Mouse (Mus musculus): Measurements from ENCODE around the gene Plpp1. TPM values are rescaled to one million over a fixed set of nuclear protein-coding genes. Genes with fewer than 3 reads are reported as not detected.

Plpp1 gene
- polyA plus RNA-seq, 1 experiment from 2014 or later: 29.6 TPM

DNA sequence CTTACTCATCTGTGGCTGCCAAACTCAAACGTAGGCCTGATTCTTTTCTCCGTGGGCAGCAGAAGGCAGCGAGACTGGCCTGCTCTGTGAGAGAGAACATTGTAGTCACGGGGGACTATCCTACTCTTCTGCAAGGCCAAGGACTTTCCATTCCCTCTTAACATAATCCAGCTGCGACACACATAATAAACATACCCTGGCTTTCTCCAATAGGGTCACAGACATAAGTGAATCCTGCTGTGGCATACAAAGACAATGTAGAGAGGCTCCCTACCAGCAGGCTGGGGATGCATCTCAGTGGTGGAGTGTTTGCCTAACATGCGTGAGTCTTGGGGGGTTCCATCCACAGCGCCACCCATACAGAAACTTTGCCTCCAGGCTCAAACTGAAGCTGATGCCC, 15.3 kb upstream of the Plpp1 start:
- Histone ChIP-seq H3K4me1 (no peaks in the 10 kb centered on the region), H3K36me3 (no peaks in the 10 kb centered on the region), H3K4me2 (replicated peaks) (no peak overlapping the region), H3K27me3 (replicated peaks) (no peaks in the 10 kb centered on the region), H3K4me3 (no peak overlapping the region), H3K27ac (no peak overlapping the region), H3K9ac (no peak overlapping the region), H3K9me3 (no peaks in the 10 kb centered on the region)
- WGBS: 72% methylated on average over 7 of the region's 7 CpGs
- no peak for ATAC-seq (ENCODE audit: low FRiP score, low read depth)

DNA sequence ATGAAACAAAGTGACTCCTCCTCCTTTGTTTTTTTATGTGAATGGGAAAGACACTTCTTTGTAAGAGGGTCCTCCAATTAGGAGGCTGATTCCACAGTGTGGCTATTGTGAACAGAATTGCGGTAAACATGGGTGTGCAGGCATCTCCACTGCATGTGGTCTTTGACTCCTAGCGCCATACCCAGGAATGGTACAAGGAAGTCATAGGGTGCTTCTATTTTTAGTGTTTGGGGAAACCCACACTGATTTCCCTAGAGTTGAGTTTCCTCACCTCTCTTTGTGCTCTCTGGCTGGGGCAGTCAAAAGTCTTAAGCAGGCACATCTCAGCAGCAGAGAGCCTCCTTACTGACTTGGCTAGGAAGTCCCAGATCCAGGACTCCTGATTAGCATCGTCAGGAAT, 14.4 kb upstream of the Plpp1 start:
- H3K9ac ChIP-seq: no peak overlapping the region
- 36% methylated on average over 3 of the region's 3 CpGs for WGBS
- no peaks in the 10 kb centered on the region for H3K4me1 ChIP-seq
- no peaks in the 10 kb centered on the region for H3K9me3 ChIP-seq
- no peaks in the 10 kb centered on the region for H3K27me3 ChIP-seq (replicated peaks)
- ATAC-seq (ENCODE audit: low FRiP score, low read depth): no peak
- H3K4me3 ChIP-seq: no peak overlapping the region
- no peak overlapping the region for H3K27ac ChIP-seq
- no peaks in the 10 kb centered on the region for H3K36me3 ChIP-seq
- H3K4me2 ChIP-seq (replicated peaks): no peak overlapping the region

DNA sequence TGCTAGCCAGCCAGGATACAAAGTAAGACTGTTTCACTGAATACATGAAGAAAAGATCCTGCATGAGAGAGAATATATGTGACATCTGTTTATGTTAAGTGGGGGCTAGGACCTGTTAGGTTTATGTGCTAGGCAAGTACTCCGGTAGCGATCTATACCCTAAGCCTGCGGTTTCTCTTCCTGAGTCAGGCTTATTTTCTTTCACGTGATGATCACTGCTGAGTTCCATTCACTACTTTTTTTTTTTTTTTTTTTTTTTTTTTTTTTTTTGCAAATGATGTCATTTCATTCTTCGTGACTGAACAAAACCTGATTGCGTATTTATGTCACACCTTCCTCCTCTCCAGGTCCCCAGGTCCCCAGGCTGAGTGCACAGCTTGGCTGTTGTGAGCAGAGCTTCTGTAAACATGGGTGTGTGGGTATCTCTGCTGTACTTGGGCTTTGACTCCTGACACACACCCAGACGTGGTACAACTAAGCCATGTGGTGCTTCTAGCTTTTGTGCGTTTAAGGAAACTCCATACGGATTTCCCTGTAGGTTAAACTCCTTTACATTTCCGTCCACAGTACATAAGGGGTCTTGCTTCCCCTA, 13.6 kb upstream of the Plpp1 start:
- 82% methylated on average over 10 of the region's 10 CpGs for WGBS

DNA sequence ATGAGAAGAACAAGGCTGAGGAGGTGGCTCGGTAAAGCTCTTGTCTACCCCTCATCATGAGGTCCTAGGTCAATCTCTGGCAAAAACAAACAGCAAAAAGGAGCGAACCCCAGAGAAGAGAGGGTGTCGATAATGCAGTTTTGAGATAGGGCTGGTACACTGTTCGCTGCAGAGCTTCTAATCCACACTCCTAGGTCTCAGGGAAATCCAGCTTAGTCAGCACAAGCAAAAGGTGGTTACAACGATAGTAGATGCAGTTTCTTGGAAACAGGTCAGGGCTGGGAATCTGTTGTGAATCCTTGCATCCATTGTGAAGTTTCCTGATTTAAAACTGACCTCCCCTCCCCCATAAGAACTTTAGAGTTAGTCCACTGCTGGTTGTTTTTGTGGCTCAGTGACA, 9.8 kb upstream of the Plpp1 start:
- Histone ChIP-seq H3K9ac (no peak overlapping the region), H3K27ac (no peak overlapping the region), H3K9me3 (no peaks in the 10 kb centered on the region), H3K4me2 (replicated peaks) (no peak overlapping the region), H3K36me3 (no peaks in the 10 kb centered on the region), H3K4me3 (no peak overlapping the region), H3K27me3 (replicated peaks) (no peaks in the 10 kb centered on the region), H3K4me1 (no peaks in the 10 kb centered on the region)
- WGBS: 86% methylated on average over 5 of the region's 5 CpGs
- ATAC-seq (ENCODE audit: low FRiP score, low read depth): no peak

More for the DNA sequence above, 13.6 kb upstream of the Plpp1 start:
- Histone ChIP-seq H3K36me3 (no peaks in the 10 kb centered on the region), H3K9ac (no peak overlapping the region), H3K9me3 (no peaks in the 10 kb centered on the region), H3K4me3 (no peak overlapping the region), H3K27me3 (replicated peaks) (no peaks in the 10 kb centered on the region), H3K4me2 (replicated peaks) (no peak overlapping the region), H3K27ac (no peak overlapping the region), H3K4me1 (no peaks in the 10 kb centered on the region)
- no peak for ATAC-seq (ENCODE audit: low FRiP score, low read depth)

DNA sequence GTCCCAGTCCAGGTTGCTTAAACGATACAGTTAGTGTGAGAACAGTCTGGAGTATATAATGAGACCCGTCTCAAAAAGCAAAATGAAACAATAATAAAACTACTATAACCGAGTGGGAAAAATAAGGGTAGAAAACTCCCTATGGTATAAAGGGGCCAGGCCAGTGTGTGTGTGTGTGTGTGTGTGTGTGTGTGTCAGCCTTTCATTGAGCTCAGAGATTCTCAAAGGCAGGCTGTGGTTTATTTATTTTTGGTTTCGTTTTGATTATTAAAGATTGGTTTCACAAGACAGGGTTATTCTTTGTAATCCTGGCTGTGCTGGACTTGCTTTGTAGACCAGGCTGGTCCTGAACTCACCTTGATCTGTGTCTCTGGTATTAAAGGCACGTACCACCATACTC, 8.7 kb upstream of the Plpp1 start:
- no peak overlapping the region for H3K9ac ChIP-seq
- 91% methylated on average over 5 of the region's 5 CpGs for WGBS
- H3K36me3 ChIP-seq: no peaks in the 10 kb centered on the region
- no peaks in the 10 kb centered on the region for H3K27me3 ChIP-seq (replicated peaks)
- H3K4me2 ChIP-seq (replicated peaks): no peak overlapping the region
- H3K9me3 ChIP-seq: no peaks in the 10 kb centered on the region
- ATAC-seq (ENCODE audit: low FRiP score, low read depth): no peak
- no peaks in the 10 kb centered on the region for H3K4me1 ChIP-seq
- H3K27ac ChIP-seq: no peak overlapping the region
- H3K4me3 ChIP-seq: no peak overlapping the region

DNA sequence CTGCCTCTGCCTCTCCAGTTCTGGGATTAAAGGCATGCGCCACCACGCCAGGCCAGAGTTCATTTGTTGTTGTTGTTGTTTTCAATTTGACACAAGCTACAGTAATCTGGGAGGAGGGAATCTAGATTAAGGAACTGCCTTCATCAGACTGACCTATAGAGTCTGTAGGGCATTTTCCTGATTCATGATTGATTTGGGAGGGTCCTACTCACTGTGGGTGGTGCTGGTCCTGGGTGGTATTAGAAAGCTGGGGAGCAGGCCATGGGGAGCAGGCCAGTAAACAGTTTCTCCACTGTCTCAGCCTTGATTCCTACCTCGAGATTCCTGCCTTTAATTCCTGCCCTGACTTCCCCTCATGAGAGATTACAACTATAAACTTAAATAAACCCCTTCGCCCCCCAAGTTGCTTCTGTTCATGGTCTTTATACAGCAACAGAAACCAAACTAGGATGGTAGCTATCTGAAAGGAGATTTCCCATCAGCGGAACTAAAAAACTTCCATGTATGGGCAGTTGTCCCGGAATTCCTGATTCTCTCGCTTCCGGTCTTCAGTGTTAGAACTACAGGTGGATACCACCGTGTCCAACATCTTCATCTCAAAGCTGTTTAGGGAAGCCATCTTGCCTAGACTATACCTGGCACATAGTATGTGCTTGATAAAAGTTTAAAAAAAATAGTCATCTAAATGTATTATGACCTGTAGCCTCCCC, 2.2 kb upstream of the Plpp1 start:
- Histone ChIP-seq H3K9ac (no peak overlapping the region), H3K4me1 (peaks cover 6% of the 10 kb centered on the region; the same call in 1 of the 2 replicates), H3K27ac (no peak overlapping the region), H3K4me2 (replicated peaks) (no peak overlapping the region), H3K4me3 (no peak overlapping the region), H3K9me3 (no peaks in the 10 kb centered on the region), H3K27me3 (replicated peaks) (no peaks in the 10 kb centered on the region), H3K36me3 (no peaks in the 10 kb centered on the region)
- no peak for ATAC-seq (ENCODE audit: low FRiP score, low read depth)
- WGBS: 93% methylated on average over 9 of the region's 9 CpGs

DNA sequence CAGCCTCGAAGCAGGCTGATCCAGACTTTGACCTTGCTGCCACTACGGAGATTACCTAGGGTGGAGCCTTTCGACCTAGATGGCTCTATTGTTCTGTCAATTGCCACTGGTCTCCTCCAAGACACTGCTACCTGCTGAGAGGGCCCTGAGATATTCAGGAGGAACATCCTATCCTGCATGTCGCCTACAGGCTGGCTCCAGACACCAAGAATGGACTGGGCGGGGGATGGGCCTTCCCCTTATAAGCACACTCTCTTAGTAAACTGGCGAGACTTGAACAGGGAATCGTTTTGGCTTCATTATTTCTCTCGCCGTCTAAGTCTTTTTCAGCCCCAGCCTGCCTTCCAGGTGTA, 1.7 kb upstream of the Plpp1 start:
- Histone ChIP-seq H3K9ac (no peak overlapping the region), H3K36me3 (no peaks in the 10 kb centered on the region), H3K9me3 (no peaks in the 10 kb centered on the region), H3K4me2 (replicated peaks) (no peak overlapping the region), H3K4me3 (no peak overlapping the region), H3K27me3 (replicated peaks) (no peaks in the 10 kb centered on the region), H3K27ac (no peak overlapping the region), H3K4me1 (peaks cover 6% of the 10 kb centered on the region; the same call in 1 of the 2 replicates)
- no peak for ATAC-seq (ENCODE audit: low FRiP score, low read depth)
- 78% methylated on average over 9 of the region's 9 CpGs for WGBS

DNA sequence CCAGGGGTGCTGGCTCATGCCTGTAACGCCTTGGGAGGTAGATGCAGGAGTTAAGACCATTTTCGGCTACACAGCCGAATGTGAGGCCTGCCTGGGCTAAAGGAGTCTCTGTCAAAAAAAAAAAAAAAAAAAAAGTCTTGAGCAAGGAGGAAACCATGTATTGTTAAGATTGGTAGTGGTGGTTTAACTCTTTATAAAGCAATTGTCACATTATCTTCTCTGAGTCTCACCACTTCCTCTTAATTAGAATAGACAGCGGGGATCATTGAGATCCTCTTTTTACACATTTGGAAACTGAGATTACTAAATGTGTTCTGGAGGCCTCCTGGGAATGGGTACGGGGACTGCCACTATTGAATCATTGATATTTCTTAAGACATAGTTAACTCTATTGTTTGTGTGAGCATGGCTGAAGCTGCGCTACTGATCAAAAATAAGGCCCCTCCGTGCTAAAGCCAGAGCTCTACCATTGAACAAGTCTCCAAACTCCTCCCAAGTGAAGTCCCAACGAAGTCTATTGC, 811 bp upstream of the Plpp1 start:
- Histone ChIP-seq H3K27ac (no peak overlapping the region), H3K4me3 (no peak overlapping the region)
- ATAC-seq (ENCODE audit: low FRiP score, low read depth): no peak

DNA sequence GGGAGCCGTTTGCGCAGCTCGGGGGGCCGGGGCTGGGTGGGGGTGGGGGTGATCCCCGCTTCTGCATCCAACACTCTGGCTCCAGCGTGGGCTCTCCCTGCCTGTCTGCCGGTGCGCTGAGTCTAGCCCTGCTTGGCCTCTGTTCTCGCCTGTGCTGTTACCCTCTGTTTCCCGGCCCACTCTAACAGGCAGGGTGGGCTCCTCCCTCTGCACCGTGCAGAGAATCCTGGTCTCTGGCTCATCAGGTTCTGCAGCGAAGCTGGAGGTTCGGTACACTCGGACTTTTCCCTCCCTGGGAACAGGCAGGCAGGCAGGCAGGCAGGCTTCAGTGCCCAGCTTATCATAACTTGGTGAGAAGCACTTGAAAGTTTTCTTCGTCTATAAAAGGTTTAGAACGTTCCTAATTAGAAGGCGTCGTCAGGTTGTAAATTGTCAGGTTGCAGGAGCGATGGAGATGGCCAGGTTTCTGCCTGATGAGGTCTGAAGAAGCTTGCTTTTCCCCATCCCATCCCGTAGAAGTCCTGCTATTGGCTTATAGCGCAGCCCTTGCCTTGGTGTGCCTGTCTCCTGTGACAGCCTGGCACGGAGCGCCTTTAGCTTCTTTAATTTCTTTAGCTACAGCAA, 901 bp downstream of the Plpp1 start:
- Histone ChIP-seq H3K9me3 (no peaks in the 10 kb centered on the region), H3K36me3 (peaks cover 9% of the 10 kb centered on the region; the same call in 1 of the 2 replicates), H3K4me1 (peaks cover 6% of the 10 kb centered on the region; the same call in 1 of the 2 replicates), H3K9ac (peak overlapping the region; percentile 81), H3K4me3 (peak overlapping the region; percentile 76), H3K4me2 (replicated peaks) (peak overlapping the region; percentile 86), H3K27ac (peak overlapping the region; percentile 80; the same call in 1 of the 2 replicates), H3K27me3 (replicated peaks) (no peaks in the 10 kb centered on the region)
- ATAC-seq (ENCODE audit: low FRiP score, low read depth): peak; percentile 81
- 2% methylated on average over 23 of the region's 23 CpGs for WGBS

More for the DNA sequence above, 811 bp upstream of the Plpp1 start:
- peak overlapping the region; percentile 86; the same call in 1 of the 2 replicates for H3K4me2 ChIP-seq (replicated peaks)
- no peaks in the 10 kb centered on the region for H3K36me3 ChIP-seq
- no peaks in the 10 kb centered on the region for H3K9me3 ChIP-seq
- H3K4me1 ChIP-seq: peaks cover 6% of the 10 kb centered on the region; the same call in 1 of the 2 replicates
- H3K27me3 ChIP-seq (replicated peaks): no peaks in the 10 kb centered on the region
- WGBS: 82% methylated on average over 8 of the region's 8 CpGs
- no peak overlapping the region for H3K9ac ChIP-seq

DNA sequence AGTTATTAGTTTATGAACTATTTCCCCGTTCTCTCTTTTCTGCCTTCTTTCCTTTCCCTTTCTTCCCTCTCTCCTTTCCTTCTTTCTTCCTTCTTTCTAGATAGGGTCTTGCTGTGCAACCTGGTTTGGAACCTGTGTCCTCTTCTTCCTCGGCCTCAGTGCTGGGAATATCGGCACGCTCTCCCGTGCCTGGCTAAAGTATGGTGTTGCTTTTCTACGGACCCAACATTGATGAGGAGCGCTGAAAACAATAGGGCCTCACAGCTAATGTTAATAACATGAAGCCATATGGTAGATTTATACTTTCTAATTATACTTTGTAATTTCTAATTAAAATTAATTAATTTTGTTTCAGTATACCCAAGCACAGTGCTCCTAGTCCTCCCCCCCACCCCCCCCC, 2.5 kb downstream of the Plpp1 start:
- H3K9ac ChIP-seq: no peak overlapping the region
- H3K9me3 ChIP-seq: no peaks in the 10 kb centered on the region
- H3K36me3 ChIP-seq: peaks cover 10% of the 10 kb centered on the region; the same call in 1 of the 2 replicates
- no peaks in the 10 kb centered on the region for H3K27me3 ChIP-seq (replicated peaks)
- no peak for ATAC-seq (ENCODE audit: low FRiP score, low read depth)
- H3K27ac ChIP-seq: no peak overlapping the region
- no peak overlapping the region for H3K4me3 ChIP-seq
- peaks cover 6% of the 10 kb centered on the region; the same call in 1 of the 2 replicates for H3K4me1 ChIP-seq
- no peak overlapping the region for H3K4me2 ChIP-seq (replicated peaks)
- 85% methylated on average over 7 of the region's 7 CpGs for WGBS

DNA sequence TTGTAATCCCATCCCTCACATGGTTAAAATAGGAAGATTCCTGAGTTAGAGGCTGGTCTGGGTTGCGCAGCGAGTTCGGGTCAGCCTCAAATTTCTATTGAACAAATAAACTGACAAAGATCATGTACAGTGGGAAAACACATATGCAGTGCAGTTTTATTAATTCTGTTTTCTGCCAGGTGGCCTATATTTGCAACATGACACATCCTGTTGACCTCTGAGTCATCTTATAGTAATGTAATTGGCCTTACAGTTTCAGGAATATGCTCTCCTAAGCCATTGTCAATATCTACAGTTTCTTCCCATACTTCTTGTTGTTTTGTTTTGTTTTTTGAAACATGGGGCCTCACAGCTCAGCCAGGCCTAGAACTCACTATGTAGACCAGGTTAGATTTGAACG, 3.1 kb downstream of the Plpp1 start:
- WGBS: 92% methylated on average over 4 of the region's 4 CpGs
- peaks cover 10% of the 10 kb centered on the region; the same call in 1 of the 2 replicates for H3K36me3 ChIP-seq
- no peaks in the 10 kb centered on the region for H3K9me3 ChIP-seq
- H3K27me3 ChIP-seq (replicated peaks): no peaks in the 10 kb centered on the region
- no peak overlapping the region for H3K4me3 ChIP-seq
- no peak overlapping the region for H3K27ac ChIP-seq
- no peak overlapping the region for H3K4me2 ChIP-seq (replicated peaks)
- H3K4me1 ChIP-seq: peaks cover 6% of the 10 kb centered on the region; the same call in 1 of the 2 replicates
- no peak for ATAC-seq (ENCODE audit: low FRiP score, low read depth)
- H3K9ac ChIP-seq: no peak overlapping the region

DNA sequence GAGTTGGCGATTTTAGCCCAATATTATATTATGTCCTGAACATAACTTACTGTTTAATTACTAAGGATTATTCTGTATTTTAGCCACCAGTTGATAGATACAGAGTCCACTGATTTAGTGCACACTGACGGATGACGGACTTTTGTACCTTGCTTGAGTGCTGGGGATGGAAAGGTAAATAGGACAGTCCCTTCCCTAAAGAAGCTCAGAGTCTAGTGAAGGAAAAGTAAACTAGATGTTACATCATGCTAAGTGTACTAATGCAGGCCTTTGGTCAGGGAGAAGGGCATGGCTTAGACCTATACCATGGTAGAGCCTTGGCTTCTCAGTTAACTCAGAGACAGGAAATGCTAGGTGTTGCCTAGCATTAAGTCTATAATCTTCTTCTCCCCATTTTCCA, 4.9 kb downstream of the Plpp1 start:
- H3K9ac ChIP-seq: no peak overlapping the region
- H3K27ac ChIP-seq: no peak overlapping the region
- ATAC-seq (ENCODE audit: low FRiP score, low read depth): no peak
- no peak overlapping the region for H3K4me3 ChIP-seq
- H3K9me3 ChIP-seq: no peaks in the 10 kb centered on the region
- no peaks in the 10 kb centered on the region for H3K27me3 ChIP-seq (replicated peaks)
- peaks cover 10% of the 10 kb centered on the region for H3K4me1 ChIP-seq
- H3K4me2 ChIP-seq (replicated peaks): no peak overlapping the region
- 95% methylated on average over 3 of the region's 3 CpGs for WGBS
- H3K36me3 ChIP-seq: peaks cover 10% of the 10 kb centered on the region; the same call in 1 of the 2 replicates
